Mouse (Mus musculus): ENCODE measurements around the gene Tbx2.

Tbx2 gene

DNA sequence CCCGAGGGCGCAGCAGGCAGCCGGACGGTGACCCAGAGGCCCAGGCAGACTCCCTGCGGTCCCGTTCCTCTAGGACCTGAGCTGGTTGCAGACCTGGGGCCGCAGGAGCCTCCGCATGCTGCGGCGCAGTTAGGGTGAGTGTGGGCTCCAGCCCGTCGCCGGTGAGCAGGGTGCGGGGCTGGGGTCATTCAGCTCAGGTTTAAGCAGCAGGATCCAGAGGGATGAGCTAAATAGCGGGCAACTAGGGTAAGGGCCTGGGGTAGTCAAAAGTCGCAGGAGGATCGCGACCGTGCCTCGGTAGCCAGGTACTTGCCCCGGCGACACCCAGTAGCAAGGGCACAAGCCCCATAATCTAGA is 54.1 kb downstream of the Tbx2 start:
- DNase-seq (ENCODE audit: low read depth in 1 of 2, low spot score in 2 of 2) = no peak

DNA sequence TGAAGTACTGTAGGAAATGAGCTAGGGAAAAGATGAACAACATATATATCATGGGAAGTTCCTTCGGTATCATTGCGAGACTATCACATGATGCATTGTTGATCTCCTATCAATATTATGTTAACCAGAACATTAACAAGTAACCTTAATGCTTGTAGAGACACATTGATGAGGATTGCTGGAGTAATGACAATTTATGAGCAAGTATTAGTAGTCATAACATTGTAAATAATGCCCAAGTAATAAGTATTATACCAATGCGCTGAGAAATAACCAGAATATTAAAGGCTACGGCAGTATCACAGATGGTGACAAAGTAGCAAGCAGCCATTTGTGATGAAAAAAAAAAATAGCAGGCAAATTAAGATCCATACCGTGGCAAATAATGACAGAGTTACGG is 54.9 kb downstream of the Tbx2 start:
- no peak for DNase-seq (ENCODE audit: low read depth in 1 of 2, low spot score in 2 of 2)

DNA sequence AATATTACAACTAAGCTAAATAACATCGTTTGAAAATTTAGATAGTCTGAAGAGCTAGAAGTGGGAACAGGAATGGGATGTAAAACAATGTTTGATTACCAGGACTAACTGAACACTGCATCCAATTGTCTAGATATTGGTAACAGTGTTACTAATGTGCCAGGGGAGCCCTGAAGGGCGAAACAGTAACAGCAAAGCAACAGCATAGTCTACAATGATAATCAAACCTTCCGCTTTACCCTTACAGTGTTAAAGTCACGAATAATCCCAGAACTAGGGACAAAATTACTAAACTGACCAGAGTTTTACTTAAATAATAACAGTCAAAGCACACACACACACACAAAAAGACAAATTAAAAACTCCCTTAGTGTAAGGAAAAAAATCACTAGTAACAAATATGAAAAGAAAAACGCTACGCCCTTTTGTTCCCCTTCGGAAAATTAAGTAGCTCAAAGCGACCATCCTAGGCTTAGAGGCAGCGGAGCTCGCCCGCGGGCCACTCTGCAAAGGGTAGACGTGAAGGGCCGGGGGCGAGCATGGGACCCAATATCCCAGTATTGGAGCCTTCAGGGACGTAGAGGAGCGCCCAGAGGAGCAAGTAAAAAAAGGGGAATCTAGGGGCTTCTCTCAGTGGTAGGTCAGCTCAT is 55.6 kb downstream of the Tbx2 start:
- no peak for DNase-seq (ENCODE audit: low read depth in 1 of 2, low spot score in 2 of 2)

DNA sequence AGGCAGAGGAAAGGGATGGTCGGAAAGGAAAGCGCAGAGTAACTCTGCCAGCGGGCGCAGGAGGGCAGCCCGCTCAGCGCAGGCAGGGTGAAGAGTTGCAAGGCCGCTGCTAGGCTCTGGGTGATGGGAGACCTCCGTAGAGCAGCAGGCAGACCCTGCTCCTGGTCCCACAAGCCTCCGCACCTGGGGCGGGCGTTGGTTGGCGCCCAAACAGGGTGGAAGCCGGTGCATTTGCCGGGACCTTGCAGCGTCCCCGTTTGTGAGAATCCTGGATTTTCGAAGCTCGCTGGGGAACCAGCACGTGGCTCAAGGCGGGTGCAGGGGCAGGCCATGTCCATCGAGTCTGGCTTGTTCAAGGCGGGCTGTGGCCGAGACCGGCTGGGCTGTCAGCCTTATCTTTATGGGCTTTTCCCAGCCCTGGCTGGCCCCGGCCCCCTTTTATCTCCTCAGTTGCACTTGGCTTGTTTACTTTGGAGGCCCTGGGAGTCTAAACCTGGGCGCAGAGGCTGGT is 56.2 kb downstream of the Tbx2 start:
- DNase-seq (ENCODE audit: low read depth in 1 of 2, low spot score in 2 of 2) = no peak

DNA sequence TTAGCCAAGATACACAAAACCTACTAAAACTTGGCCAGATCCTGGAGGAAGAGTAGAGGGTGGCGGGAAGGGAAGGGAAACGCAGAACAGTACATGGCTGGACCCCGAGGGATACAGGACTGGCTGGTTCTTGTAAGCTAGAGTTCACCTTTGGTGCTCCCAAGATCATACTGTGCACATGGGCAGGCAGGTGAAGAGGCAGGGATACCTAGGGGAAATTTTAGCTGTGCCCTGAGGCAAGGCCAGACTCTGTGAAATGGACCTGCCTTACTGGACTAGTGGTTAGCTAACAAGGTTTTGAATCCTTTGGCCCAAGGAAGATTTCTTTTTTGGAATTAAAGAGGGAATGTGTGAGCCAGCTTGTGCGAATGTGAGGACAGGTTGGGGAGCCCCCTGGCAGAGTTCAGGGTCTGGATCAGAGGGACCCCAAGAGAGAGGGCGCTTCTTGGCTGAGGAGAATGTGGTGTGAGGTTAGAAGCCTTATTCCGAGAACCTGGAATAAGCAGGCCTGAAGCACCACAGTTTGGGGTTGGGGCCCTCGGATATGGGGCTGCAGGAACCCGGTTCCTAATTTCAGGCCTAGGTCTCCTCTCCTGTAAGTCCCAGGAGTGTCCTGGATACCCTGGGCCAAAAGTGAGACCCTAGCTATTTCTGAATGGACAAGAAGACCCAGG is 56.8 kb downstream of the Tbx2 start:
- DNase-seq (ENCODE audit: low read depth in 1 of 2, low spot score in 2 of 2) = no peak

DNA sequence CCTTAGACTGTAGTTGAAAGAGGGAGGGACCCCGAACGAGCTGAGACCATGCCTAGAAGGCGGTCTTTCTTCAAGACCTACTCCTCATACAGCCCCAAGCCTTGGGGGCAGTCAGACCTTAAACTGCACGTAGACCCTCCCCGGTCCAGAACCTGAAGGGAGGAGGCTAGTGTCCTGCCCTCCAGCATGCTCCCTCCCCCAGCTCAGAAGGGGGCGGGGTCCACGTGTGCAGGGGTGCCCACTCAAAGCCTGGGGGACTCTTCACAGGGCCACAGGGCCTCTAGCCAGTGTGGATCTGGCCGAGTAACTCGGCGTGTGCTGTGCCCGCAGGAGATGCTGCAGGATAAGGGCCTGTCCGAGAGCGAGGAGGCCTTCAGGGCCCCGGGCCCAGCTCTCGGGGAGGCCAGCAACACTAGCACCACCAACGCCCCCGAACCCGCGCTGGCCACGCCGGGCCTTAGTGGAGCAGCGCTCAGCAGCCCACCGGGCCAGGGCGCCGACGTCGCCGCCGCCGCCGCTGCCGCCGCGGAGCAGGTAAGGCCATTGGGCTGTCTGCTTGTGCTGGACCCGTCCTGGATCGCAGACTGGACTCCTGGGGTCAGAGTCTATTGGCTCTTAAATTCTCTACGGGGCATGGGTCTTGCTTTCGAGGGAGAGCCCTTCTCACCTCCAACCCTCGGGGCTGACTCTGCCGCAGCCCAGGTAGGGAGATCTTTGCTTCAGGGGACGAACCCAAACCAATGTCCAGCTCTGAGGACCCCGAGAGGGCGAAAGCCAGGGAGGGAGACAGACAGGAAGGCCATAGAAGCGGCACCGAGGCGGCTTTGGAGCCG is 57.6 kb downstream of the Tbx2 start:
- DNase-seq (ENCODE audit: low read depth in 1 of 2, low spot score in 2 of 2) = no peak

DNA sequence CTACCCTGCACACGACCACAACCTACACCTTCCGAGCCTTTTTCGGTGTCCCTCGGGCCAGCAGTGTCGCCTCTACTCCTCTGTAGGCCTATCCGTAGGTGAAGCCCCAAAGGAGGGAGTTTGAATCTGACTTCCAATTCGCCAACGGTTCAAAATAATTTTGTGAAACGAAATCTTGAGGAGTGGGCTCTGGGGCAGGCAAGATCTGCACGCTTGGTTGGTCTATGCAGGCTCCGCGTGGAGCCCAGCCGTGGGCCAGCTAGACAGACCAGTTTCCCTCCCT is 58.2 kb downstream of the Tbx2 start:
- no peak for DNase-seq (ENCODE audit: low read depth in 1 of 2, low spot score in 2 of 2)

DNA sequence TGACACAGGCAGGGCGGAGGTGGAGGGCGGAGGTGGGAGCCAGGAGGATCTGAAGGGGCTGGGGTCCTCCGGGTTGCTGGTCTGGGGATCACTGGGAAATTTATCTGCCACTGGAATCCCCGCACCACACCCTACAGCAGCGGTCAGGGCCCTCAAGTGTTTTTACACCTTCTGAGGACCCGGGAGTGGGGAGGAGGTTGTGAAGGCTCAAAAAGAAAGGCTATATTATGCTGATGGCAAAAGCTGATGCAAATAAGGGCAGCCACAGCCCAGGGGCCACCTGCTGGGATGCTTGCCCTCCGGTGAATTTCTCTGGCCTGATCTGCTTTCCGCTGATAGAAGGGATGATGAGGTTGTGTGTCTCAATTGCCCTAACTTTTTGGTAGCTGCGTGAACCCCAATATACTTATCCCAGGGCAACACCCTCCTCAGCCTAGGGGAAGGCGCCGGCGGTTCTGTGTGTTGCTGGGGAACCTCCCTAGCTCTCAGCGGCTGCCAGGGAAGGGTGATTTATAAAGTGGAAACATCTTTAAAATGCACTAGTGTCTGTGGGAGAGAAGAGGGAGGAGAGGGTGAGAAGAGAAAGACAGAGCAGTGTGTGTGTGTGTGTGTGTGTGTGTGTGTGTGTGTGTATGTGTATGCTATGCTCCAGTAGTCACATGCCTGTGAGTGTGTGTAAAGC is 58.8 kb downstream of the Tbx2 start:
- no peak for DNase-seq (ENCODE audit: low read depth in 1 of 2, low spot score in 2 of 2)

Measured in monocyte, adult 2 months (primary cell).